Mouse (Mus musculus) CH12.LX (cell line): ENCODE data around the gene C130050O18Rik. TPM values are rescaled to one million over a fixed set of nuclear protein-coding genes. Genes with fewer than 3 reads are reported as not detected.
A peak's percentile ranks its signal among the peaks of the same experiment; 100 is the strongest.

Source experiments
- DNase-seq: peaks from one replicate; pipeline ENCODE4 v3.0.0-alpha.2; 2013; ENCODE audit errors: extremely low read depth
- H3K27ac ChIP-seq: 2 replicates; pipeline ENCODE4 v1.5.1; 2012; ENCODE audit warnings: low read depth, mild to moderate bottlenecking, control low read depth, moderate library complexity; ENCODE audit not compliant: insufficient read depth
- H3K27me3 ChIP-seq: replicated peaks from 2 replicates; pipeline ENCODE3; 2012; ENCODE audit warnings: inconsistent platforms
- H3K36me3 ChIP-seq, 2 experiments: replicated peaks in 1 of 2; 2 replicates each; pipeline versions ENCODE3 to v1.6.1; 2012; ENCODE audit warnings: inconsistent platforms in 1 of 2, low read length in 1 of 2, mild to moderate bottlenecking in 1 of 2, mixed read lengths in 1 of 2, moderate library complexity in 1 of 2; ENCODE audit not compliant: control insufficient read depth in 1 of 2, insufficient read depth in 1 of 2
- H3K4me1 ChIP-seq, 2 experiments: 2 replicates each; pipeline ENCODE4 v1.6.1; 2012; ENCODE audit warnings: inconsistent platforms in 1 of 2, moderate library complexity in 1 of 2; ENCODE audit not compliant: insufficient read depth in 2 of 2, control insufficient read depth in 1 of 2
- H3K4me2 ChIP-seq: 2 replicates; pipeline ENCODE4 v1.6.1; 2012; ENCODE audit warnings: low read depth, mild to moderate bottlenecking, control low read depth; ENCODE audit not compliant: poor library complexity, insufficient read depth, severe bottlenecking
- H3K4me3 ChIP-seq, 3 experiments: fragments of 150-350 bp in 1 of 3; sonication (generic) in 1 of 3; replicated peaks in 1 of 3; 2 replicates each; pipeline versions ENCODE3 to v1.5.1; 2011 to 2012; ENCODE audit warnings: low read depth in 2 of 3, low read length in 2 of 3, mild to moderate bottlenecking in 2 of 3, moderate library complexity in 2 of 3, control low read depth in 1 of 3, improper control_type of control experiment in 1 of 3, inconsistent platforms in 1 of 3, mixed read lengths in 1 of 3; ENCODE audit not compliant: poor library complexity in 1 of 3
- H3K79me2 ChIP-seq: replicated peaks from 2 replicates; pipeline ENCODE4 v1.6.1; 2012; ENCODE audit warnings: mild to moderate bottlenecking, moderate library complexity; ENCODE audit not compliant: control insufficient read depth, poor library complexity, insufficient read depth, severe bottlenecking; ENCODE audit errors: extremely low read depth
- H3K9ac ChIP-seq: 2 replicates; pipeline ENCODE4 v1.6.1; 2012; ENCODE audit warnings: low read depth, mild to moderate bottlenecking, control low read depth, moderate library complexity; ENCODE audit not compliant: insufficient read depth
- H3K9me3 ChIP-seq: replicated peaks from 2 replicates; pipeline ENCODE3; 2012; ENCODE audit warnings: low read length, inconsistent platforms, mixed read lengths
- BHLHE40 ChIP-seq: IDR thresholded peaks from 2 replicates; pipeline ENCODE4 v1.6.1; 2011; ENCODE audit warnings: mild to moderate bottlenecking, low read depth, low read length, improper control_type of control experiment
- CHD1 ChIP-seq: IDR thresholded peaks from 2 replicates; pipeline ENCODE4 v1.6.1; 2012; ENCODE audit warnings: low read depth, low read length, improper control_type of control experiment, inconsistent platforms
- CHD2 ChIP-seq: IDR thresholded peaks from 2 replicates; pipeline ENCODE4 v1.6.1; 2011; ENCODE audit warnings: low read length, improper control_type of control experiment
- CTCF ChIP-seq, 2 experiments: IDR thresholded peaks in 1 of 2; conservative IDR thresholded peaks in 1 of 2; 2 replicates each; pipeline ENCODE4 v1.5.1; 2011 to 2012; ENCODE audit warnings: low read depth in 2 of 2, low read length in 2 of 2, improper control_type of control experiment in 1 of 2, inconsistent platforms in 1 of 2, mild to moderate bottlenecking in 1 of 2, moderate library complexity in 1 of 2
- E2F4 ChIP-seq: IDR thresholded peaks from 2 replicates; pipeline ENCODE4 v1.6.1; 2011; ENCODE audit warnings: low read depth, low read length, improper control_type of control experiment; ENCODE audit not compliant: insufficient replicate concordance
- ELF1 ChIP-seq: IDR thresholded peaks from 2 replicates; pipeline ENCODE4 v1.6.1; 2014; ENCODE audit warnings: low read depth, mild to moderate bottlenecking, inconsistent platforms, low read length, improper control_type of control experiment
- EP300 ChIP-seq: IDR thresholded peaks from 2 replicates; pipeline ENCODE4 v1.6.1; 2011; ENCODE audit warnings: low read length, improper control_type of control experiment
- IRF4 ChIP-seq: IDR thresholded peaks from 2 replicates; pipeline ENCODE4 v1.6.1; 2014; ENCODE audit warnings: low read depth, mild to moderate bottlenecking, inconsistent platforms, low read length, improper control_type of control experiment
- JUND ChIP-seq: conservative IDR thresholded peaks from 2 replicates; pipeline ENCODE4 v1.6.1; 2011; ENCODE audit warnings: low read depth, low read length, improper control_type of control experiment
- KAT2A ChIP-seq: IDR thresholded peaks from 2 replicates; pipeline ENCODE4 v1.6.1; 2012; ENCODE audit warnings: low read length, improper control_type of control experiment, inconsistent platforms; ENCODE audit not compliant: insufficient replicate concordance
- MAFK ChIP-seq: IDR thresholded peaks from 2 replicates; pipeline ENCODE4 v1.6.1; 2011; ENCODE audit warnings: low read length, improper control_type of control experiment; ENCODE audit not compliant: insufficient replicate concordance
- MAX ChIP-seq: IDR thresholded peaks from 2 replicates; pipeline ENCODE4 v1.6.1; 2011; ENCODE audit warnings: low read length, improper control_type of control experiment
- MAZ ChIP-seq: IDR thresholded peaks from 2 replicates; pipeline ENCODE4 v1.6.1; 2012; ENCODE audit warnings: low read depth, mild to moderate bottlenecking, inconsistent platforms, low read length, improper control_type of control experiment, moderate library complexity
- MEF2A ChIP-seq: IDR thresholded peaks from 2 replicates; pipeline ENCODE4 v1.6.1; 2014; ENCODE audit warnings: low read depth, mild to moderate bottlenecking, inconsistent platforms, low read length, improper control_type of control experiment, borderline replicate concordance
- MXI1 ChIP-seq: IDR thresholded peaks from 2 replicates; pipeline ENCODE4 v1.6.1; 2011; ENCODE audit warnings: mild to moderate bottlenecking, low read depth, low read length, improper control_type of control experiment
- MYC ChIP-seq: IDR thresholded peaks from 2 replicates; pipeline ENCODE4 v1.6.1; 2011; ENCODE audit warnings: low read depth, mild to moderate bottlenecking, improper control_type of control experiment, low read length
- NELFE ChIP-seq: IDR thresholded peaks from 2 replicates; pipeline ENCODE4 v1.6.1; 2011; ENCODE audit warnings: low read depth, low read length, improper control_type of control experiment
- NRF1 ChIP-seq: IDR thresholded peaks from 2 replicates; pipeline ENCODE4 v1.6.1; 2014; ENCODE audit warnings: low read depth, mild to moderate bottlenecking, inconsistent platforms, low read length, improper control_type of control experiment, moderate library complexity
- PAX5 ChIP-seq: IDR thresholded peaks from 2 replicates; pipeline ENCODE4 v1.6.1; 2012; ENCODE audit warnings: low read length, inconsistent platforms, mixed read lengths
- RCOR1 ChIP-seq: conservative IDR thresholded peaks from 2 replicates; pipeline ENCODE4 v1.6.1; 2012; ENCODE audit warnings: low read depth, mild to moderate bottlenecking, inconsistent platforms, low read length, improper control_type of control experiment
- SIN3A ChIP-seq: IDR thresholded peaks from 2 replicates; pipeline ENCODE4 v1.6.1; 2012; ENCODE audit warnings: low read length, improper control_type of control experiment, inconsistent platforms
- TBP ChIP-seq: conservative IDR thresholded peaks from 2 replicates; pipeline ENCODE4 v1.6.1; 2011; ENCODE audit warnings: low read depth, low read length, improper control_type of control experiment
- TCF12 ChIP-seq: IDR thresholded peaks from 2 replicates; pipeline ENCODE4 v1.6.1; 2014; ENCODE audit warnings: low read depth, mild to moderate bottlenecking, inconsistent platforms, low read length, improper control_type of control experiment
- UBTF ChIP-seq: IDR thresholded peaks from 2 replicates; pipeline ENCODE4 v1.6.1; 2012; ENCODE audit warnings: low read depth, mild to moderate bottlenecking, inconsistent platforms, low read length, improper control_type of control experiment, moderate library complexity
- USF1 ChIP-seq: IDR thresholded peaks from 2 replicates; pipeline ENCODE4 v1.6.1; 2014; ENCODE audit warnings: low read depth, mild to moderate bottlenecking, inconsistent platforms, low read length, improper control_type of control experiment
- USF2 ChIP-seq: conservative IDR thresholded peaks from 2 replicates; pipeline ENCODE4 v1.6.1; 2011; ENCODE audit warnings: low read depth, low read length, improper control_type of control experiment
- ZC3H11A ChIP-seq: IDR thresholded peaks from 2 replicates; pipeline ENCODE4 v1.6.1; 2012; ENCODE audit warnings: low read depth, mild to moderate bottlenecking, inconsistent platforms, low read length, improper control_type of control experiment
- ZKSCAN1 ChIP-seq: IDR thresholded peaks from 2 replicates; pipeline ENCODE4 v1.6.1; 2012; ENCODE audit warnings: low read depth, inconsistent platforms, low read length, improper control_type of control experiment, borderline replicate concordance
- ZMIZ1 ChIP-seq: IDR thresholded peaks from 2 replicates; pipeline ENCODE4 v1.6.1; 2012; ENCODE audit warnings: low read depth, mild to moderate bottlenecking, inconsistent platforms, low read length, improper control_type of control experiment
- dilution Hi-C: fragments of 300-500 bp; cut with MboI; formaldehyde crosslinking; loops from 2 replicates; pipeline ENCODE4 v1.14.3; 2020; ENCODE audit warnings: low sequenced_read_pairs; ENCODE audit not compliant: extremely low pct_unique_long_range_greater_than_20kb, extremely low pct_ligation_motif_present
- in situ Hi-C: fragments of 300-500 bp; cut with MboI; formaldehyde crosslinking; loops from 3 replicates; pipeline ENCODE4 v1.14.3; 2019; ENCODE audit warnings: low sequenced_read_pairs, low pct_ligation_motif_present, low pct_unique_long_range_greater_than_20kb, mixed read lengths
- polyA plus RNA-seq: library from polyadenylated mRNA; unstranded; fragments of >175 nt; gene quantifications from 2 replicates; pipeline ENCODE4 v1.2.1, GENCODE M21; 2012; ENCODE audit warnings: low read depth; ENCODE audit not compliant: insufficient read length
- total RNA-seq, 2 experiments: library from RNA; depleted of rRNA; stranded (reverse); fragments of 300-350 nt in 1 of 2; fragments of >200 nt in 1 of 2; gene quantifications; 2 replicates each; pipeline ENCODE4 v1.2.3; 2012 to 2014

The C130050O18Rik gene
- total RNA-seq (2012; rRNA removed): 0.17 TPM in 1 of 2 replicates, not detected in the other
- total RNA-seq (2014; rRNA removed): 0.15 TPM in 1 of 2 replicates, not detected in the other
- 0.53 and 0.54 TPM in 2 replicates for polyA plus RNA-seq

DNA sequence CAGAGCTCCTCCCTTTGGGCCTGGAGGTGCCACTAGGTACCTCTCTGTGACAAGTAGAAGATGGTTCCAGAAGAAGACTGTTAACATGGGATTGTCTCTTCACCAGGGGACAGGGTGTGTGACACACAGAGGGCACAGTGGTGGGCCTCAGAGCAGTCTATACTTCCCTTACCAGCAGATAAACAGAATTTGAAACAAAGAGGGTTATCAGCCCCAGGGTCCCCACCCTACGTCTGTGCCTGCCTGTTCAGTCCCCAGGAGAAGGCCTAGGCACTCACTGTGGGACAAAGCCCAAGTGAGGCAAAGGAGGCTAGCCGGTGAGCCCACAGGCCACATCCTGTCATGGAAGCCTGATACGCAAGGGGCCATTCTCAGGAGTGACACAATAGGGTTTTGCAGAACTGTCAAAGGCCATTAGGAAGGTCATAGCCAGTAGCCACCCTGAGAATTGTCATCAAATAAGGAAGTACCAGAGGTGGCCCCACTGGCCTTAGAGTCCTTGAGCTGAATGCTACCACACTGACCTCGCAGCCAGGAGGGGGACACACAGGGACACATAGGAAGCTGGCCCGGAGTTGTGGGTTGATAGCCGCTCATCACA is at the start of gene C130050O18Rik:
C130050O18Rik (plus strand) TSS at position 480 of the 601 bp plus-strand sequence.
- Histone ChIP-seq H3K4me2 (no peak within 1 kb of the TSS), H3K4me3 (no peak within 1 kb of the TSS), H3K36me3 (peaks cover 0 to 62% of the 10 kb centered on the region in 2 experiments), H3K27ac (no peak within 1 kb of the TSS), H3K27me3 (no peaks in the 10 kb centered on the region), H3K9ac (no peak within 1 kb of the TSS), H3K4me1 (peaks cover 14 to 68% of the 10 kb centered on the region in 2 experiments), H3K79me2 (no peaks in the 10 kb centered on the region), H3K9me3 (no peaks in the 10 kb centered on the region)
- dilution Hi-C loops: no loop called here
- no peak for DNase-seq
- in situ Hi-C loops: no loop called here
- TF ChIP-seq JUND: no peak
- no peak for TF ChIP-seq MEF2A
- TF ChIP-seq CHD1: no peak
- no peak for TF ChIP-seq CTCF (conservative IDR thresholded peaks at IDR 0.05 in 1 of 2, IDR thresholded peaks at IDR 0.05 in 1 of 2; ENCODE audit: low read depth in 2 of 2, low read length in 2 of 2)
- no peak for TF ChIP-seq E2F4
- no peak for TF ChIP-seq RCOR1
- no peak for TF ChIP-seq CHD2
- no peak for TF ChIP-seq TCF12
- TF ChIP-seq NELFE: no peak
- TF ChIP-seq TBP: no peak
- TF ChIP-seq NRF1: no peak
- TF ChIP-seq BHLHE40: no peak
- TF ChIP-seq MAFK: no peak
- no peak for TF ChIP-seq PAX5

DNA sequence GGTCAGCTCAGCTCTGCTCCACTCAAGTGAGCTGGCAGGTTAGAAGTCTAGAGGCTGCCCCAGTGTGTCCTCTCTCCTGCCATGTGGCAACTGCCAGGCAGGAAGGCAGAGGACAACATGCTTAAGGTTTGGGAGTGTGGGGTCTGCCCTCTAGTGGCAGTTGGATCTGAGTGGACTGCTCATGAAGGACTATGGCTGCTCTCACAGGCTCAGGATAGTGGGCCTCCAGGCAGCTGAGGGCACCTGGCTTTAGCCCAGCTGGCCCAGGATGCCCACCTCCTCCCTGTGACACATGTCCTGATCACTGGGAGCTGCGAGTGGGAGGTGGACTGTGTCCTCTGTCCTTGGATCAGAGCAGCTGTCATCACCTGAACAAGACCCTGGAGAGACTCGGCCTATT is 46.4 kb upstream of the C130050O18Rik start:
- no peak overlapping the region for H3K4me2 ChIP-seq
- H3K4me1 ChIP-seq: no peaks in the 10 kb centered on the region
- DNase-seq: peak; percentile 41
- dilution Hi-C loops (no loop called here), in situ Hi-C loops (loop anchor here (25.0 kb wide), 1 partner anchor 104 kb away; the partner anchor contains the start of gene 3110082I17Rik)
- H3K79me2 ChIP-seq: no peaks in the 10 kb centered on the region
- no peaks in the 10 kb centered on the region for H3K27me3 ChIP-seq
- no peak overlapping the region for H3K4me3 ChIP-seq
- H3K36me3 ChIP-seq: peaks cover 13 to 63% of the 10 kb centered on the region in 2 experiments
- H3K27ac ChIP-seq: no peak overlapping the region
- no peak overlapping the region for H3K9ac ChIP-seq
- no peaks in the 10 kb centered on the region for H3K9me3 ChIP-seq
- TF ChIP-seq JUND (no peak), MAZ (no peak), BHLHE40 (no peak), NRF1 (no peak), CHD2 (no peak), IRF4 (no peak), ZC3H11A (no peak), TCF12 (no peak), EP300 (no peak), ZMIZ1 (no peak), KAT2A (no peak), CHD1 (no peak), MAX (0 out of 2 replicates have a peak, but pooled peaks have one; percentile 38), UBTF (no peak), MEF2A (no peak), ZKSCAN1 (no peak), NELFE (no peak), USF2 (no peak), MAFK (no peak), TBP (no peak), MYC (peak; percentile 45; the same call in 1 of the 2 replicates), USF1 (no peak), CTCF (conservative IDR thresholded peaks at IDR 0.05 in 1 of 2, IDR thresholded peaks at IDR 0.05 in 1 of 2; ENCODE audit: low read depth in 2 of 2, low read length in 2 of 2) (peak; percentile 23 to 70; a peak in 2 of 4 replicates), SIN3A (no peak), RCOR1 (no peak), MXI1 (no peak), E2F4 (no peak), ELF1 (no peak)
